Mouse (Mus musculus) heart, embryonic 13.5 days (tissue): ENCODE results near the gene Nek6. TPM values are rescaled to one million over a fixed set of nuclear protein-coding genes. Genes with fewer than 3 reads are reported as not detected.

Experiments
- ATAC-seq: fragments of 200-750 bp; cut with Nextera tagmentation; 2 replicates; pipeline ENCODE4 v1.8.0; 2017; ENCODE audit warnings: moderate TSS enrichment; ENCODE audit not compliant: insufficient number of reproducible peaks, low FRiP score, low TSS enrichment; ENCODE audit errors: extremely low read depth
- H3K27ac ChIP-seq: fragments of 300-500 bp; sonication (generic); replicated peaks from 2 replicates; pipeline ENCODE4 v1.5.1; 2015; ENCODE audit warnings: moderate library complexity, mild to moderate bottlenecking, inconsistent platforms
- H3K27me3 ChIP-seq: fragments of 300-500 bp; sonication (generic); replicated peaks from 2 replicates; pipeline ENCODE4 v1.6.1; 2015; ENCODE audit warnings: mild to moderate bottlenecking, inconsistent platforms
- H3K36me3 ChIP-seq: fragments of 300-500 bp; sonication (generic); 2 replicates; pipeline ENCODE4 v1.6.1; 2015; ENCODE audit warnings: mild to moderate bottlenecking, inconsistent platforms
- H3K4me1 ChIP-seq: fragments of 300-500 bp; sonication (generic); 2 replicates; pipeline ENCODE4 v1.6.1; 2015; ENCODE audit warnings: inconsistent platforms
- H3K4me2 ChIP-seq: fragments of 300-500 bp; sonication (generic); 2 replicates; pipeline ENCODE4 v1.6.1; 2015; ENCODE audit warnings: inconsistent platforms, mild to moderate bottlenecking, moderate library complexity
- H3K4me3 ChIP-seq: fragments of 300-500 bp; sonication (generic); 2 replicates; pipeline ENCODE4 v1.5.1; 2015; ENCODE audit warnings: moderate library complexity, mild to moderate bottlenecking, inconsistent platforms
- H3K9ac ChIP-seq: fragments of 300-500 bp; sonication (generic); 2 replicates; pipeline ENCODE4 v1.6.1; 2015; ENCODE audit warnings: inconsistent platforms, mild to moderate bottlenecking, moderate library complexity
- H3K9me3 ChIP-seq: fragments of 300-500 bp; sonication (generic); 2 replicates; pipeline ENCODE4 v1.6.1; 2016; ENCODE audit warnings: inconsistent platforms
- WGBS: fragments of 180-500 bp; shearing (Covaris S2); methylation state at CpG from one replicate; pipeline ENCODE4 v1.1.7; 2015; ENCODE audit warnings: mixed read lengths; 5-methylcytosine and 5-hydroxymethylcytosine counted together
- microRNA-seq: library from miRNA; unstranded; fragments of <30 nt; microRNA quantifications from one replicate; pipeline ENCODE4, GENCODE M21; 2016
- polyA plus RNA-seq: library from polyadenylated mRNA; unstranded; fragments of >200 nt; fragmentation: Nextera tagmentation; extraction: Ambion mirVana; gene quantifications from 2 replicates; pipeline ENCODE4 v1.2.1, GENCODE M21; 2015

Nek6 gene
- polyA plus RNA-seq, 1 experiment from 2014 or later, result 74.5 TPM

GRCm38 (mm10) chr2:38623821-38624590 lies 112.6 kb downstream of the Nek6 start:
- Histone ChIP-seq H3K9ac (no peak overlapping the region), H3K4me2 (no peak overlapping the region), H3K4me3 (no peak overlapping the region), H3K27me3 (no peaks in the 10 kb centered on the region), H3K27ac (no peak overlapping the region), H3K9me3 (no peaks in the 10 kb centered on the region), H3K4me1 (0 out of 2 replicates have a peak, but pooled peaks cover 5% of the 10 kb centered on the region), H3K36me3 (peaks cover 61% of the 10 kb centered on the region)
- 87% methylated on average over 8 of the region's 8 CpGs for WGBS
- no peak for ATAC-seq

DNA sequence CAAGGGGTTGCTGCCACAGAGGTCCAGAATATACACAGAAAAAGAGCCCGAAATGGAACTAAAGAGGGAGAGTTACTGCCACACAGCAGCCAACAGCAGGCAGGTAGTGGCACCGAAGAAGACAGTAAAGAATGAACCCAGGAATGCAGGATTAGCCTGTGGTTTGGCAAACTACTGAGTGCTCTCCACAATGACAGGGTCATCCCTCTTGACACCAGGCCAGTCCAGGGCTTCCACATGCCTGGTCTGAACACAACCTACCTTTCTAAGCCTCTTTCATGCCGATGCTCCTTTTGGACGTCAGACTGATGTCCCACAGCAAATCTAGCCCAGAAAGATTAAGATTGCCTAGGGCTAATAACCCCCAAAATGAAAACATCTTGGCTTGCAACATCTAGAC lies 117.4 kb downstream of the Nek6 start:
- Histone ChIP-seq H3K4me3 (no peak overlapping the region), H3K4me2 (no peak overlapping the region), H3K27me3 (no peaks in the 10 kb centered on the region), H3K36me3 (peaks cover 85% of the 10 kb centered on the region), H3K9ac (no peak overlapping the region), H3K27ac (no peak overlapping the region), H3K9me3 (no peaks in the 10 kb centered on the region), H3K4me1 (0 out of 2 replicates have a peak, but pooled peaks cover 5% of the 10 kb centered on the region)
- no peak for ATAC-seq
- 84% methylated on average over 4 of the region's 4 CpGs for WGBS

- Histone ChIP-seq H3K4me3 (no peak overlapping the region), H3K36me3 (peaks cover 91% of the 10 kb centered on the region), H3K4me2 (no peak overlapping the region), H3K9ac (no peak overlapping the region), H3K9me3 (no peaks in the 10 kb centered on the region), H3K27me3 (no peaks in the 10 kb centered on the region), H3K4me1 (0 out of 2 replicates have a peak, but pooled peaks cover 2% of the 10 kb centered on the region), H3K27ac (no peak overlapping the region)
- WGBS, result 88% methylated on average over 3 of the region's 3 CpGs
- ATAC-seq, result no peak
Observed at GRCm38 (mm10) chr2:38629451-38629850, 118.0 kb downstream of the Nek6 start.

GRCm38 (mm10) chr2:38630574-38630973 lies 119.1 kb downstream of the Nek6 start:
- H3K4me3 ChIP-seq, result no peak overlapping the region
- no peaks in the 10 kb centered on the region for H3K4me1 ChIP-seq
- H3K36me3 ChIP-seq, result peaks cover 96% of the 10 kb centered on the region
- no peak overlapping the region for H3K9ac ChIP-seq
- no peak overlapping the region for H3K4me2 ChIP-seq
- H3K9me3 ChIP-seq, result no peaks in the 10 kb centered on the region
- H3K27ac ChIP-seq, result no peak overlapping the region
- H3K27me3 ChIP-seq, result no peaks in the 10 kb centered on the region
- no peak for ATAC-seq
- 83% methylated on average over 2 of the region's 2 CpGs for WGBS

DNA sequence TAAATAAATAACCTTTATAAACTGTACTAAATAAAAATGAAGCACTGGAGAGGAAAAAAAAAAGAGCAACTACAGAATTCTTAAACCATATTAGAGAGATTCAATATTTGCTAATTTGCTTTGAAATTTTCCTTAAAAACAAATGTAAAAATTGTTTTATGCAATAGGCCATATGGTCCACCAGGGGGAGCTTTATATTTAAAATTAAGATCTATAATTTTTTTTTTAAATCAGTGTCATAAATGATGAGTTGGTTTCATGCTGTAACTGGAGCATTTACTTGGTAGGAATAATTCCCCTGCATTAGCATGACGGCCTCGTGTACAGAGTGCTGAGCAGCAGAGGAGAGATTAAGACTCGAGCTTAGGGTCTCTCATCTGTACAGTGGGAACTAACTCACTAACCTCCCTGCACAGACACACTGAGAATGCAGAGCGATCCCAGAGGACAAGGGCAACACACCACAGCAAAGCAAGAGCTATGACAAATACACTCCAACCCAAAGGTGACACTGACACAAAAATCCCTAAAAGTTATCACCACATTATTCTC lies 126.3 kb downstream of the Nek6 start:
- H3K4me1 ChIP-seq, result peaks cover 5% of the 10 kb centered on the region
- ATAC-seq, result no peak
- no peak overlapping the region for H3K27ac ChIP-seq
- H3K9me3 ChIP-seq, result no peaks in the 10 kb centered on the region
- no peak overlapping the region for H3K4me2 ChIP-seq
- H3K4me3 ChIP-seq, result no peak overlapping the region
- 73% methylated on average over 4 of the region's 4 CpGs for WGBS
- peaks cover 88% of the 10 kb centered on the region for H3K36me3 ChIP-seq
- H3K27me3 ChIP-seq, result no peaks in the 10 kb centered on the region
- H3K9ac ChIP-seq, result no peak overlapping the region

DNA sequence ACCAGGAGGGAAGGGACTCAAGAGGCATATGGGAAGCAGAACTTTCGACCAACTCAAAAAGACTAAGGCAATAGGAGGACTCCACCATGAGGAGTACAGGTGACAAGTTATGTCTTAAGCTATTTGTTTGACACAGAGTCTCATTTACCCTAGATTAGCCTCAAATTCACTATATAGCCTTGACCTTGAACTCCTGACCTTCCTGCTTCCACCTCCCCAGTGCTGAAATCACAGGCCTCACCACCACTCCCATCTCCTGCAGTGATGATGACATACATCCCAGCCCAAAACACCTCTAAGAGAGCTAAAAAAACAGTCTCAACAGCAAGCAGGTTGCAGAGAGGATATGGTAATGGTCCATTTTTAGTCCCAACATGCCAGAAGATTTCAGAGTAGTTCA lies 130.3 kb downstream of the Nek6 start:
- Histone ChIP-seq H3K36me3 (peaks cover 50% of the 10 kb centered on the region), H3K4me2 (no peak overlapping the region), H3K9ac (no peak overlapping the region), H3K4me1 (peaks cover 14% of the 10 kb centered on the region), H3K27me3 (no peaks in the 10 kb centered on the region), H3K9me3 (no peaks in the 10 kb centered on the region), H3K4me3 (no peak overlapping the region), H3K27ac (no peak overlapping the region)
- 86% methylated on average over 1 of the region's 1 CpGs for WGBS
- ATAC-seq, result no peak

- H3K9me3 ChIP-seq, result no peaks in the 10 kb centered on the region
- peaks cover 18% of the 10 kb centered on the region for H3K4me1 ChIP-seq
- peak within 1 kb of the TSS; percentile 89 for H3K4me3 ChIP-seq
- peaks cover 32% of the 10 kb centered on the region for H3K36me3 ChIP-seq
- H3K4me2 ChIP-seq, result peak within 1 kb of the TSS; percentile 77
- peak within 1 kb of the TSS; percentile 97 for H3K9ac ChIP-seq
- WGBS, result 2% methylated on average over 52 of the region's 52 CpGs
- no peaks in the 10 kb centered on the region for H3K27me3 ChIP-seq
- 0 out of 2 replicates have a peak within 1 kb of the TSS, but pooled peaks have one; percentile 56 for H3K27ac ChIP-seq
- ATAC-seq, result peak; percentile 51; the same call in 1 of the 2 replicates
Observed at GRCm38 (mm10) chr2:38643625-38644427, 132.4 kb downstream of the Nek6 start, which contains the start of gene Psmb7. Gene Psmb7 (minus strand): TSS chr2:38644087.

Small RNA genes lying within 50 kb of the gene (microRNA-seq; reads per million reads assigned to microRNA genes)
- gene Gm27634, result not detected

Other genes with a start within 250 kb of the Nek6 start
- gene Dennd1a, start 224.3 kb upstream of the Nek6 start, polyA plus RNA-seq, result 11.0 and 11.4 TPM in 2 replicates
- 0.40 and 0.62 TPM in 2 replicates for gene Lhx2, start 172.4 kb upstream of the Nek6 start, polyA plus RNA-seq
- 213 and 245 TPM in 2 replicates for gene Psmb7, start 132.4 kb downstream of the Nek6 start, polyA plus RNA-seq
- not detected in 2 replicates for gene Nr5a1, start 202.9 kb downstream of the Nek6 start, polyA plus RNA-seq